Mouse (Mus musculus): Measurements from ENCODE around the gene Olfr689.

GRCm38 (mm10) chr7:105272426-105272825 is 38.5 kb upstream of the Olfr689 start:
- no peak for TF ChIP-seq CTCF (IDR thresholded peaks at IDR 0.05; ENCODE audit: low read depth, low read length)
- TF ChIP-seq TAL1 (conservative IDR thresholded peaks at IDR 0.05; ENCODE audit: low read depth, low read length), result no peak
- no peak for TF ChIP-seq POLR2AphosphoS5 (IDR thresholded peaks at IDR 0.05; ENCODE audit: insufficient replicate concordance, low read depth, low read length)

Measured in G1E (cell line).